Mouse (Mus musculus) hindbrain, embryonic 12.5 days (tissue): Measurements from ENCODE around the gene Scaf11. TPM values are rescaled to one million over a fixed set of nuclear protein-coding genes. Genes with fewer than 3 reads are reported as not detected.
A peak's percentile ranks its signal among the peaks of the same experiment; 100 is the strongest.

Source experiments
- ATAC-seq: fragments of 200-750 bp; cut with Nextera tagmentation; 2 replicates; pipeline ENCODE4 v1.8.0; 2017; ENCODE audit warnings: moderate TSS enrichment; ENCODE audit not compliant: low FRiP score
- H3K27ac ChIP-seq: fragments of 300-500 bp; sonication (generic); 2 replicates; pipeline ENCODE4 v1.5.1; 2016; ENCODE audit warnings: mild to moderate bottlenecking
- H3K27me3 ChIP-seq: fragments of 300-500 bp; sonication (generic); 2 replicates; pipeline ENCODE4 v1.6.1; 2016; ENCODE audit warnings: mild to moderate bottlenecking
- H3K36me3 ChIP-seq: fragments of 300-500 bp; sonication (generic); 2 replicates; pipeline ENCODE4 v1.6.1; 2016; ENCODE audit warnings: mild to moderate bottlenecking
- H3K4me1 ChIP-seq: fragments of 300-500 bp; sonication (generic); 2 replicates; pipeline ENCODE4 v1.6.1; 2016
- H3K4me2 ChIP-seq: fragments of 300-500 bp; sonication (generic); replicated peaks from 2 replicates; pipeline ENCODE4 v1.6.1; 2016; ENCODE audit warnings: mild to moderate bottlenecking
- H3K4me3 ChIP-seq: fragments of 300-500 bp; sonication (generic); 2 replicates; pipeline ENCODE4 v1.5.1; 2016; ENCODE audit warnings: mild to moderate bottlenecking
- H3K9ac ChIP-seq: fragments of 300-500 bp; sonication (generic); 2 replicates; pipeline ENCODE4 v1.6.1; 2016; ENCODE audit warnings: mild to moderate bottlenecking, moderate library complexity
- H3K9me3 ChIP-seq: fragments of 300-500 bp; sonication (generic); replicated peaks from 2 replicates; pipeline ENCODE4 v1.6.1; 2016; ENCODE audit warnings: mild to moderate bottlenecking
- WGBS: fragments of 180-500 bp; shearing (Covaris S2); methylation state at CpG from one replicate; pipeline ENCODE4 v1.1.7; 2016; 5-methylcytosine and 5-hydroxymethylcytosine counted together
- polyA plus RNA-seq: library from polyadenylated mRNA; unstranded; fragments of >200 nt; fragmentation: Nextera tagmentation; extraction: Ambion mirVana; gene quantifications from 2 replicates; pipeline ENCODE4 v1.2.1, GENCODE M21; 2016

The Scaf11 gene
- polyA plus RNA-seq, 1 experiment from 2014 or later = 84.2 TPM

GRCm38 (mm10) chr15:96480822-96481221, 20.2 kb upstream of the Scaf11 start:
- Histone ChIP-seq H3K27me3 (no peaks in the 10 kb centered on the region), H3K36me3 (no peaks in the 10 kb centered on the region), H3K9ac (no peak overlapping the region), H3K4me1 (no peaks in the 10 kb centered on the region), H3K9me3 (no peaks in the 10 kb centered on the region), H3K27ac (no peak overlapping the region), H3K4me2 (no peak overlapping the region), H3K4me3 (no peak overlapping the region)
- ATAC-seq = no peak
- WGBS = 77% methylated on average over 3 of the region's 3 CpGs

- no peak overlapping the region for H3K9ac ChIP-seq
- no peaks in the 10 kb centered on the region for H3K4me1 ChIP-seq
- H3K27me3 ChIP-seq = no peaks in the 10 kb centered on the region
- no peak overlapping the region for H3K4me2 ChIP-seq
- no peaks in the 10 kb centered on the region for H3K9me3 ChIP-seq
- ATAC-seq = no peak
- 88% methylated on average over 12 of the region's 12 CpGs for WGBS
- H3K36me3 ChIP-seq = no peaks in the 10 kb centered on the region
- H3K27ac ChIP-seq = no peak overlapping the region
- H3K4me3 ChIP-seq = no peak overlapping the region
These were observed 17.4 kb upstream of the Scaf11 start for GRCm38 (mm10) chr15:96478006-96478405.

GRCm38 (mm10) chr15:96476359-96476758, 15.7 kb upstream of the Scaf11 start:
- Histone ChIP-seq H3K9ac (no peak overlapping the region), H3K27me3 (no peaks in the 10 kb centered on the region), H3K36me3 (no peaks in the 10 kb centered on the region), H3K4me1 (no peaks in the 10 kb centered on the region), H3K27ac (no peak overlapping the region), H3K9me3 (no peaks in the 10 kb centered on the region), H3K4me3 (no peak overlapping the region), H3K4me2 (no peak overlapping the region)
- 7% methylated on average over 7 of the region's 7 CpGs for WGBS
- ATAC-seq = 0 out of 2 replicates have a peak, but pooled peaks have one; percentile 50

GRCm38 (mm10) chr15:96475571-96475972, 14.9 kb upstream of the Scaf11 start:
- WGBS = 89% methylated on average over 7 of the region's 7 CpGs
- Histone ChIP-seq H3K27ac (no peak overlapping the region), H3K4me1 (no peaks in the 10 kb centered on the region), H3K9me3 (no peaks in the 10 kb centered on the region), H3K9ac (no peak overlapping the region), H3K36me3 (no peaks in the 10 kb centered on the region), H3K4me2 (no peak overlapping the region), H3K27me3 (no peaks in the 10 kb centered on the region), H3K4me3 (no peak overlapping the region)
- ATAC-seq = no peak

GRCm38 (mm10) chr15:96474325-96474955, 13.8 kb upstream of the Scaf11 start:
- Histone ChIP-seq H3K9ac (no peak overlapping the region), H3K27me3 (no peaks in the 10 kb centered on the region), H3K36me3 (no peaks in the 10 kb centered on the region), H3K27ac (no peak overlapping the region), H3K4me1 (no peaks in the 10 kb centered on the region), H3K9me3 (no peaks in the 10 kb centered on the region), H3K4me3 (no peak overlapping the region), H3K4me2 (no peak overlapping the region)
- no peak for ATAC-seq
- 76% methylated on average over 20 of the region's 20 CpGs for WGBS

GRCm38 (mm10) chr15:96473920-96474319, 13.3 kb upstream of the Scaf11 start:
- 92% methylated on average over 15 of the region's 15 CpGs for WGBS
- H3K9me3 ChIP-seq = no peaks in the 10 kb centered on the region
- no peaks in the 10 kb centered on the region for H3K27me3 ChIP-seq
- no peak for ATAC-seq
- no peak overlapping the region for H3K4me2 ChIP-seq
- H3K9ac ChIP-seq = no peak overlapping the region
- H3K4me1 ChIP-seq = no peaks in the 10 kb centered on the region
- H3K27ac ChIP-seq = no peak overlapping the region
- H3K4me3 ChIP-seq = no peak overlapping the region
- H3K36me3 ChIP-seq = no peaks in the 10 kb centered on the region

- no peak for ATAC-seq
- H3K4me3 ChIP-seq = no peak overlapping the region
These were observed 7.7 kb upstream of the Scaf11 start for GRCm38 (mm10) chr15:96468316-96468715.

GRCm38 (mm10) chr15:96467844-96468243, 7.2 kb upstream of the Scaf11 start:
- ATAC-seq = no peak
- Histone ChIP-seq H3K9ac (no peak overlapping the region), H3K4me1 (no peaks in the 10 kb centered on the region), H3K4me2 (no peak overlapping the region), H3K27ac (no peak overlapping the region), H3K27me3 (no peaks in the 10 kb centered on the region), H3K36me3 (no peaks in the 10 kb centered on the region), H3K9me3 (no peaks in the 10 kb centered on the region), H3K4me3 (no peak overlapping the region)
- WGBS = 78% methylated on average over 5 of the region's 5 CpGs

More at GRCm38 (mm10) chr15:96468316-96468715, 7.7 kb upstream of the Scaf11 start:
- WGBS = 86% methylated on average over 2 of the region's 2 CpGs
- Histone ChIP-seq H3K4me1 (no peaks in the 10 kb centered on the region), H3K9me3 (no peaks in the 10 kb centered on the region), H3K36me3 (no peaks in the 10 kb centered on the region), H3K27ac (no peak overlapping the region), H3K4me2 (no peak overlapping the region), H3K27me3 (no peaks in the 10 kb centered on the region), H3K9ac (no peak overlapping the region)

GRCm38 (mm10) chr15:96466362-96466903, 5.8 kb upstream of the Scaf11 start:
- Histone ChIP-seq H3K4me2 (no peak overlapping the region), H3K4me3 (no peak overlapping the region), H3K9ac (no peak overlapping the region), H3K27me3 (no peaks in the 10 kb centered on the region), H3K9me3 (no peaks in the 10 kb centered on the region), H3K27ac (no peak overlapping the region), H3K36me3 (no peaks in the 10 kb centered on the region), H3K4me1 (peaks cover 8% of the 10 kb centered on the region)
- no peak for ATAC-seq
- 92% methylated on average over 13 of the region's 13 CpGs for WGBS

- H3K36me3 ChIP-seq = no peaks in the 10 kb centered on the region
- WGBS = 86% methylated on average over 11 of the region's 11 CpGs
- H3K27me3 ChIP-seq = no peaks in the 10 kb centered on the region
- H3K9ac ChIP-seq = no peak overlapping the region
- H3K4me3 ChIP-seq = no peak overlapping the region
- ATAC-seq = no peak
- H3K9me3 ChIP-seq = no peaks in the 10 kb centered on the region
- no peak overlapping the region for H3K4me2 ChIP-seq
- no peak overlapping the region for H3K27ac ChIP-seq
- H3K4me1 ChIP-seq = peaks cover 9% of the 10 kb centered on the region
These were observed 4.4 kb upstream of the Scaf11 start for GRCm38 (mm10) chr15:96465076-96465475.

GRCm38 (mm10) chr15:96463821-96464220, 3.2 kb upstream of the Scaf11 start:
- H3K4me1 ChIP-seq = peaks cover 13% of the 10 kb centered on the region
- WGBS = 98% methylated on average over 15 of the region's 15 CpGs
- no peak overlapping the region for H3K4me2 ChIP-seq
- no peak overlapping the region for H3K9ac ChIP-seq
- H3K9me3 ChIP-seq = no peaks in the 10 kb centered on the region
- no peaks in the 10 kb centered on the region for H3K36me3 ChIP-seq
- no peak overlapping the region for H3K27ac ChIP-seq
- no peaks in the 10 kb centered on the region for H3K27me3 ChIP-seq
- ATAC-seq = no peak
- H3K4me3 ChIP-seq = no peak overlapping the region

GRCm38 (mm10) chr15:96462611-96463010, 2.0 kb upstream of the Scaf11 start:
- ATAC-seq = no peak
- Histone ChIP-seq H3K4me2 (no peak overlapping the region), H3K27ac (no peak overlapping the region), H3K9me3 (no peaks in the 10 kb centered on the region), H3K4me1 (peaks cover 14% of the 10 kb centered on the region), H3K4me3 (no peak overlapping the region), H3K9ac (no peak overlapping the region), H3K36me3 (no peaks in the 10 kb centered on the region), H3K27me3 (no peaks in the 10 kb centered on the region)
- 92% methylated on average over 3 of the region's 3 CpGs for WGBS
